Mouse (Mus musculus) neural tube, embryonic 13.5 days (tissue): ENCODE results near the gene Galnt9. TPM values are rescaled to one million over a fixed set of nuclear protein-coding genes. Genes with fewer than 3 reads are reported as not detected.

Source experiments
- ATAC-seq: fragments of 200-750 bp; cut with Nextera tagmentation; 2 replicates; pipeline ENCODE4 v1.8.0; 2017; ENCODE audit warnings: low read depth, mild to moderate bottlenecking, moderate TSS enrichment, moderate library complexity
- H3K27ac ChIP-seq: fragments of 300-500 bp; sonication (generic); replicated peaks from 2 replicates; pipeline ENCODE4 v1.5.1; 2015; ENCODE audit warnings: moderate library complexity, mild to moderate bottlenecking, inconsistent platforms
- H3K27me3 ChIP-seq: fragments of 300-500 bp; sonication (generic); 2 replicates; pipeline ENCODE4 v1.6.1; 2015; ENCODE audit warnings: mild to moderate bottlenecking, inconsistent platforms
- H3K36me3 ChIP-seq: fragments of 300-500 bp; sonication (generic); 2 replicates; pipeline ENCODE4 v1.6.1; 2015; ENCODE audit warnings: mild to moderate bottlenecking, inconsistent platforms
- H3K4me1 ChIP-seq: fragments of 300-500 bp; sonication (generic); replicated peaks from 2 replicates; pipeline ENCODE4 v1.6.1; 2015; ENCODE audit warnings: inconsistent platforms
- H3K4me2 ChIP-seq: fragments of 300-500 bp; sonication (generic); 2 replicates; pipeline ENCODE4 v1.6.1; 2015; ENCODE audit warnings: inconsistent platforms, mild to moderate bottlenecking, moderate library complexity
- H3K4me3 ChIP-seq: fragments of 300-500 bp; sonication (generic); 2 replicates; pipeline ENCODE4 v1.5.1; 2015; ENCODE audit warnings: mild to moderate bottlenecking, inconsistent platforms
- H3K9ac ChIP-seq: fragments of 300-500 bp; sonication (generic); 2 replicates; pipeline ENCODE4 v1.6.1; 2015; ENCODE audit warnings: moderate library complexity, mild to moderate bottlenecking, inconsistent platforms
- H3K9me3 ChIP-seq: fragments of 300-500 bp; sonication (generic); 2 replicates; pipeline ENCODE4 v1.6.1; 2016; ENCODE audit warnings: inconsistent platforms
- WGBS: fragments of 180-500 bp; shearing (Covaris S2); methylation state at CpG from one replicate; pipeline ENCODE4 v1.1.7; 2015; 5-methylcytosine and 5-hydroxymethylcytosine counted together
- polyA plus RNA-seq: library from polyadenylated mRNA; unstranded; fragments of >200 nt; fragmentation: Nextera tagmentation; extraction: Ambion mirVana; gene quantifications from 2 replicates; pipeline ENCODE4 v1.2.1, GENCODE M21; 2015

Gene Galnt9
- polyA plus RNA-seq, 1 experiment from 2014 or later: 17.8 TPM

DNA sequence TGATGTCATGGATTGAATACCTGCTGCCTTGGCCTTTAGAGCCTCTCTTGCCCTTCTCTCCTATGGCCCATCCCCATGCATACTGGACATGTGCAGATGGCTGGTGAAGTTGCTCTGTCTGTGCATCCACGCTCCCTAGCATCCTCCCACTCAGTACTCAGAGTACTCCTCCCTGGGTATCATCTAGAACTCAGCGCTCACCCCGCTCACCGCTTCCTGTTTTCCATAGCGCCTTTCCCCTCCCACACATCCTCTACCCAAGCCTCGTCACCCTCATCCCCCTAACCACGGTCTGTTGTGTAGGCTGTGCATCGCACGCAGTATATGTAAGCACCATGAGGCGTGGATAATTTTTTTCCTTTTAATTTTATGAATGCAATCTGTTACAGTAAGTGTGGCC, 51.2 kb downstream of the Galnt9 start:
- no peak overlapping the region for H3K4me2 ChIP-seq
- H3K27me3 ChIP-seq: peaks cover 6% of the 10 kb centered on the region; the same call in 1 of the 2 replicates
- WGBS: 92% methylated on average over 10 of the region's 10 CpGs
- H3K9me3 ChIP-seq: no peaks in the 10 kb centered on the region
- peaks cover 6% of the 10 kb centered on the region; the same call in 1 of the 2 replicates for H3K36me3 ChIP-seq
- peaks cover 23% of the 10 kb centered on the region for H3K4me1 ChIP-seq
- no peak for ATAC-seq
- H3K9ac ChIP-seq: no peak overlapping the region
- no peak overlapping the region for H3K4me3 ChIP-seq
- no peak overlapping the region for H3K27ac ChIP-seq

- Histone ChIP-seq H3K4me3 (no peak overlapping the region), H3K27ac (no peak overlapping the region), H3K4me2 (no peak overlapping the region), H3K4me1 (peaks cover 23% of the 10 kb centered on the region), H3K36me3 (no peaks in the 10 kb centered on the region), H3K9ac (no peak overlapping the region), H3K27me3 (peaks cover 6% of the 10 kb centered on the region; the same call in 1 of the 2 replicates), H3K9me3 (no peaks in the 10 kb centered on the region)
- 89% methylated on average over 15 of the region's 15 CpGs for WGBS
- no peak for ATAC-seq
Measured at GRCm38 (mm10) chr5:110596086-110596780, 52.1 kb downstream of the Galnt9 start.

DNA sequence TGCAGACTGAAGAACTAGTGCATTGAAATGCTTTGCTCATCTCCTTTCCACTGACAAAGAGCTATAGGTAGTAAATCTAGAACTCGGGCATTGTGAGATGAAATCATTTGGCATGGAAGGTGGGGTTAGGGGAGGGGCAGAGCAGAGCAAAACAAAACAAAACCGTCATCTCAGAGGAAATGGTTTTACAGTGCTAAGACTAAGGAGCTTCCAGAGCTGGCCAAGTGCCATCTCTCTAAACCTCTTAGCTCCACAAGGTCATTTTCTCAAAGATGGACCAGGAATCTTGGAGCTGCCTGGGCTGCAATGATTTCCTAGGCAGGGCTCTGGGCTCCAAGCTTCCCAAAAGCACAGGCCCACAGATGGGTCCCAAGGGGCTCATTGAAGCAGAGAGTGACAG, 53.3 kb downstream of the Galnt9 start:
- peak; percentile 50; the same call in 1 of the 2 replicates for ATAC-seq
- Histone ChIP-seq H3K36me3 (0 out of 2 replicates have a peak, but pooled peaks cover 6% of the 10 kb centered on the region), H3K4me1 (peaks cover 23% of the 10 kb centered on the region), H3K4me3 (no peak overlapping the region), H3K27me3 (peaks cover 6% of the 10 kb centered on the region; the same call in 1 of the 2 replicates), H3K9ac (no peak overlapping the region), H3K4me2 (no peak overlapping the region), H3K9me3 (no peaks in the 10 kb centered on the region), H3K27ac (no peak overlapping the region; the same call in 1 of the 2 replicates)
- WGBS: 15% methylated on average over 2 of the region's 2 CpGs

- Histone ChIP-seq H3K36me3 (0 out of 2 replicates have a peak, but pooled peaks cover 6% of the 10 kb centered on the region), H3K4me1 (peaks cover 23% of the 10 kb centered on the region), H3K9me3 (no peaks in the 10 kb centered on the region), H3K4me3 (no peak overlapping the region), H3K27me3 (peaks cover 6% of the 10 kb centered on the region; the same call in 1 of the 2 replicates), H3K4me2 (no peak overlapping the region), H3K27ac (no peak overlapping the region), H3K9ac (no peak overlapping the region)
- 33% methylated on average over 12 of the region's 12 CpGs for WGBS
- ATAC-seq: no peak
Measured at GRCm38 (mm10) chr5:110598298-110599095, 54.3 kb downstream of the Galnt9 start.

DNA sequence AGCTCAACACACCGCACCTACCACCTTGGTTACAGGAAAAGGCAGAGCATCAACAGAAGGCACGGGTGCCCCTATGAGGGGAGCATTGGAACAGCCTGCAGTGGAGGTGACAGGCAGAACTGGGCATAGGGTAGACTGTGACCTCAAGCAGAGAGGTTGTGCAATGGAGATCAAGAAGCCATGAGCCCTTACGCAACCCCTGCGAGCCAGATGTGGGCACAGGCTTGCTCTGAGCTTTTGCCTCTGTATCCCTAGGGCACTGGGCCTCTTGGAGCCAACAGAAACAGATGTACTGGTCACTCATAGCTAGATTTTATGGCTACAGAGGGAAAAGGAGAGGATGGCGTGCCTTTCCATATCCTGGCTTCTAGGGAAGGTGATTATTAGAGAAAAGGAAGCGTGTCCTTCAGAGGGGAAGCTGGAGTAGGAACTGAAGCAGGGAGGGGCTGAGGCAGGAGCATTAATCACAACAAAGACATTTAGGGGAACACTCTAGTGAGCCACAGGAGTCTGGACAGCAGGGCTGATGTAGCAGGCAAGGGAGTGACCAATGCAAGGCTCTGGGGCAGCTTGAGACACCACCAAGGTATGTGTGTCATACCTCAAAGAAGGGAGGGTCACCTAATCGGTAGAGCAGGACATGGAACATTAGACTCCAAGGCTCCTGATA, 59.0 kb downstream of the Galnt9 start:
- no peak overlapping the region for H3K9ac ChIP-seq
- 82% methylated on average over 7 of the region's 7 CpGs for WGBS
- no peak overlapping the region for H3K4me3 ChIP-seq
- H3K4me1 ChIP-seq: peaks cover 10% of the 10 kb centered on the region
- H3K36me3 ChIP-seq: 0 out of 2 replicates have a peak, but pooled peaks cover 6% of the 10 kb centered on the region
- H3K27me3 ChIP-seq: peaks cover 6% of the 10 kb centered on the region; the same call in 1 of the 2 replicates
- H3K9me3 ChIP-seq: no peaks in the 10 kb centered on the region
- no peak overlapping the region for H3K4me2 ChIP-seq
- no peak for ATAC-seq
- no peak overlapping the region for H3K27ac ChIP-seq

DNA sequence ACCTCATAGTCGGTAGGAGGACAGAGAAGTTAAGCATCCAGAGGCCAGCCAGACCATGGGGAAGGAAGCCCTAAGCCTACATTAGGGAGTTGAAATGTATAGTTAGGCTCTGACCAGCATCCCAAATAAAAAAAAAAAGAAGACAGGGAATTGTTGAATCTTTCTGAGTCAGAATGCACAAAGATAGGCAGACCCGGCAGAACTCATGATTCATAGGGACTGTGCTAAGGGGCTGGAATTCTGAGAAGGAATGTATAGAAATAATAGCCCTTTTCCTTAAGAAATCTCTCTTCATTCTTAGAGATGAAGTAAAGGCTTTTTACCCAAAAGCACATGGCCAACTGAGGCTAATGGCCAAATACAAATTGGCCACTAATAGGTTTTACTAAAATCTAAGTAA, 60.2 kb downstream of the Galnt9 start:
- H3K9me3 ChIP-seq: no peaks in the 10 kb centered on the region
- peaks cover under 1% of the 10 kb centered on the region; the same call in 1 of the 2 replicates for H3K27me3 ChIP-seq
- H3K36me3 ChIP-seq: 0 out of 2 replicates have a peak, but pooled peaks cover 6% of the 10 kb centered on the region
- 93% methylated on average over 2 of the region's 2 CpGs for WGBS
- H3K27ac ChIP-seq: no peak overlapping the region
- no peak overlapping the region for H3K9ac ChIP-seq
- H3K4me3 ChIP-seq: no peak overlapping the region
- H3K4me2 ChIP-seq: no peak overlapping the region
- no peaks in the 10 kb centered on the region for H3K4me1 ChIP-seq
- no peak for ATAC-seq

GRCm38 (mm10) chr5:110605531-110606221, 61.5 kb downstream of the Galnt9 start:
- H3K9me3 ChIP-seq: no peaks in the 10 kb centered on the region
- no peak overlapping the region for H3K4me3 ChIP-seq
- no peaks in the 10 kb centered on the region for H3K4me1 ChIP-seq
- WGBS: 65% methylated on average over 5 of the region's 5 CpGs
- no peak overlapping the region for H3K9ac ChIP-seq
- H3K4me2 ChIP-seq: no peak overlapping the region
- no peak overlapping the region for H3K27ac ChIP-seq
- no peak for ATAC-seq
- no peaks in the 10 kb centered on the region; the same call in 1 of the 2 replicates for H3K27me3 ChIP-seq
- H3K36me3 ChIP-seq: 0 out of 2 replicates have a peak, but pooled peaks cover 6% of the 10 kb centered on the region

GRCm38 (mm10) chr5:110607767-110608166, 63.6 kb downstream of the Galnt9 start:
- no peak overlapping the region for H3K4me2 ChIP-seq
- H3K9me3 ChIP-seq: no peaks in the 10 kb centered on the region
- no peak overlapping the region for H3K9ac ChIP-seq
- ATAC-seq: no peak
- no peaks in the 10 kb centered on the region for H3K27me3 ChIP-seq
- no peak overlapping the region for H3K4me3 ChIP-seq
- no peak overlapping the region for H3K27ac ChIP-seq
- 57% methylated on average over 3 of the region's 3 CpGs for WGBS
- H3K36me3 ChIP-seq: no peaks in the 10 kb centered on the region
- H3K4me1 ChIP-seq: 0 out of 2 replicates have a peak, but pooled peaks cover 7% of the 10 kb centered on the region

GRCm38 (mm10) chr5:110608336-110608735, 64.2 kb downstream of the Galnt9 start:
- 81% methylated on average over 6 of the region's 6 CpGs for whole genome bisulfite sequencing
- H3K9me3 ChIP-seq: no peaks in the 10 kb centered on the region
- no peak overlapping the region for H3K4me2 ChIP-seq
- no peaks in the 10 kb centered on the region for H3K27me3 ChIP-seq
- H3K4me1 ChIP-seq: 0 out of 2 replicates have a peak, but pooled peaks cover 7% of the 10 kb centered on the region
- H3K27ac ChIP-seq: no peak overlapping the region
- no peak overlapping the region for H3K4me3 ChIP-seq
- H3K9ac ChIP-seq: no peak overlapping the region
- no peaks in the 10 kb centered on the region for H3K36me3 ChIP-seq
- no peak for ATAC-seq

DNA sequence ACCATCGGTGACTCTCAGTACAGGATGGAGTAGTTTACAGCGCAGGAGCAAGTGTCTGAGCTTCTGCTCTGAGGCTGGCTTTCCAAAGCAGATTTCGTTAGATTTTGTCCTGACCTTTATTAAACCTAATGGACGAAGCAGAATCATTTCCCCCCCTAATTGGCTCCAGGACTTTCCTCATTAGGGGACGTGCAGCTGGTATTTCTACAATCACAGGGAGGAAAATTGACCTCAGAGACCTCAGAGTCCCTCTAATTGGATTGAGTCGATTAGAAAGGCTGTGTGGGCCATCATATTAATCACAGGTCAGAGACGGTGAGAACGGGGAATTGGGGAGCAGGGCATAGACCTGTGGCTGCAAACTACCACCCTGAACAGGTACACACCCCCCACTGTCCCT, 64.8 kb downstream of the Galnt9 start:
- no peak overlapping the region for H3K4me3 ChIP-seq
- H3K9ac ChIP-seq: no peak overlapping the region
- no peaks in the 10 kb centered on the region for H3K27me3 ChIP-seq
- no peak for ATAC-seq
- no peaks in the 10 kb centered on the region for H3K9me3 ChIP-seq
- WGBS: 71% methylated on average over 8 of the region's 8 CpGs
- no peak overlapping the region for H3K27ac ChIP-seq
- 0 out of 2 replicates have a peak, but pooled peaks cover 7% of the 10 kb centered on the region for H3K4me1 ChIP-seq
- no peak overlapping the region for H3K4me2 ChIP-seq
- H3K36me3 ChIP-seq: 0 out of 2 replicates have a peak, but pooled peaks cover 1% of the 10 kb centered on the region

DNA sequence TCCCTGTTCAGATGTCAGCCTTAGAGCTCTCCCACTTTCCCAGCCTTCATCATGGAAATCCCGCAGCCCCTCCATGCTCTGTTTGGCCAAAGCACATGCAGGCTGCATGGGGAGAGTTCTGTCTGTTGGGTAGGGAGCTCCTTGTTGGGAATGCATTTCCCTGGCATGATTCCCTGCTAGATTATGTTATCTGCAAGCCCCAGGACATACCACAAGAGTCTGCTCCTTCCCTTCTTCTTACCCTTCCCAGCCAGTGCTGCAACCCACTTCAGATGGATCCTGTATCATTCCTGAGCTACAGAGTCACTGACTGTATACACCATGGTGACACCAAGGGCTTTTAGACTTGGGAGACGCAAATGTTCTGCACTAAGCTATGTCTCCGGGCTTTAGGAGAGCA, 65.3 kb downstream of the Galnt9 start:
- Histone ChIP-seq H3K9me3 (no peaks in the 10 kb centered on the region), H3K27ac (no peak overlapping the region), H3K36me3 (0 out of 2 replicates have a peak, but pooled peaks cover 5% of the 10 kb centered on the region), H3K9ac (no peak overlapping the region), H3K4me3 (no peak overlapping the region), H3K4me2 (no peak overlapping the region), H3K4me1 (0 out of 2 replicates have a peak, but pooled peaks cover 7% of the 10 kb centered on the region), H3K27me3 (no peaks in the 10 kb centered on the region)
- ATAC-seq: no peak
- 95% methylated on average over 3 of the region's 3 CpGs for WGBS
